Mouse (Mus musculus) heart, embryonic 15.5 days (tissue): ENCODE data around the gene Exosc6. TPM values are rescaled to one million over a fixed set of nuclear protein-coding genes. Genes with fewer than 3 reads are reported as not detected.
A peak's percentile ranks its signal among the peaks of the same experiment; 100 is the strongest.
"Not testable (repeated sequence)": the region's sequence is repeated elsewhere in the genome, so short reads cannot be mapped to it uniquely, and the experiment has no call there.

Experiments
- ATAC-seq: fragments of 200-750 bp; cut with Nextera tagmentation; replicated peaks from 2 replicates; pipeline ENCODE4 v1.8.0; 2017; ENCODE audit warnings: low read depth, moderate TSS enrichment; ENCODE audit not compliant: insufficient number of reproducible peaks, insufficient read depth, low FRiP score
- H3K27ac ChIP-seq: fragments of 300-500 bp; sonication (generic); 2 replicates; pipeline ENCODE4 v1.5.1; 2015; ENCODE audit warnings: mild to moderate bottlenecking, inconsistent platforms
- H3K27me3 ChIP-seq: fragments of 300-500 bp; sonication (generic); 2 replicates; pipeline ENCODE4 v1.6.1; 2015; ENCODE audit warnings: inconsistent platforms
- H3K36me3 ChIP-seq: fragments of 300-500 bp; sonication (generic); 2 replicates; pipeline ENCODE4 v1.6.1; 2015; ENCODE audit warnings: mild to moderate bottlenecking, inconsistent platforms
- H3K4me1 ChIP-seq: fragments of 300-500 bp; sonication (generic); replicated peaks from 2 replicates; pipeline ENCODE4 v1.6.1; 2015; ENCODE audit warnings: inconsistent platforms
- H3K4me2 ChIP-seq: fragments of 300-500 bp; sonication (generic); 2 replicates; pipeline ENCODE4 v1.6.1; 2015; ENCODE audit warnings: inconsistent platforms, mild to moderate bottlenecking, moderate library complexity
- H3K4me3 ChIP-seq: fragments of 300-500 bp; sonication (generic); 2 replicates; pipeline ENCODE4 v1.5.1; 2015; ENCODE audit warnings: mild to moderate bottlenecking, inconsistent platforms
- H3K9ac ChIP-seq: fragments of 300-500 bp; sonication (generic); 2 replicates; pipeline ENCODE4 v1.6.1; 2015; ENCODE audit warnings: mild to moderate bottlenecking, inconsistent platforms
- H3K9me3 ChIP-seq: fragments of 300-500 bp; sonication (generic); replicated peaks from 2 replicates; pipeline ENCODE4 v1.6.1; 2016; ENCODE audit warnings: inconsistent platforms
- WGBS: fragments of 180-500 bp; shearing (Covaris S2); methylation state at CpG from one replicate; pipeline ENCODE4 v1.1.7; 2015; ENCODE audit warnings: mixed read lengths; 5-methylcytosine and 5-hydroxymethylcytosine counted together
- polyA plus RNA-seq: library from polyadenylated mRNA; unstranded; fragments of >200 nt; fragmentation: Nextera tagmentation; extraction: Ambion mirVana; gene quantifications from 2 replicates; pipeline ENCODE4 v1.2.1, GENCODE M21; 2015

Exosc6 gene
- 4.1 and 11.9 TPM in 2 replicates for polyA plus RNA-seq

GRCm38 (mm10) chr8:111056158-111056663 is at the start of gene Exosc6:
TSS of gene Exosc6 (plus strand) at chr8:111056339.
- peak; percentile 88 for ATAC-seq
- Histone ChIP-seq H3K9me3 (no peaks in the 10 kb centered on the region), H3K4me2 (peak within 1 kb of the TSS; percentile 90), H3K9ac (peak within 1 kb of the TSS; percentile 74), H3K4me1 (peaks cover 24% of the 10 kb centered on the region), H3K27ac (peak within 1 kb of the TSS; percentile 87), H3K36me3 (peaks cover 41% of the 10 kb centered on the region), H3K27me3 (no peaks in the 10 kb centered on the region), H3K4me3 (peak within 1 kb of the TSS; percentile 92)
- under 1% methylated on average over 68 of the region's 68 CpGs for WGBS

DNA sequence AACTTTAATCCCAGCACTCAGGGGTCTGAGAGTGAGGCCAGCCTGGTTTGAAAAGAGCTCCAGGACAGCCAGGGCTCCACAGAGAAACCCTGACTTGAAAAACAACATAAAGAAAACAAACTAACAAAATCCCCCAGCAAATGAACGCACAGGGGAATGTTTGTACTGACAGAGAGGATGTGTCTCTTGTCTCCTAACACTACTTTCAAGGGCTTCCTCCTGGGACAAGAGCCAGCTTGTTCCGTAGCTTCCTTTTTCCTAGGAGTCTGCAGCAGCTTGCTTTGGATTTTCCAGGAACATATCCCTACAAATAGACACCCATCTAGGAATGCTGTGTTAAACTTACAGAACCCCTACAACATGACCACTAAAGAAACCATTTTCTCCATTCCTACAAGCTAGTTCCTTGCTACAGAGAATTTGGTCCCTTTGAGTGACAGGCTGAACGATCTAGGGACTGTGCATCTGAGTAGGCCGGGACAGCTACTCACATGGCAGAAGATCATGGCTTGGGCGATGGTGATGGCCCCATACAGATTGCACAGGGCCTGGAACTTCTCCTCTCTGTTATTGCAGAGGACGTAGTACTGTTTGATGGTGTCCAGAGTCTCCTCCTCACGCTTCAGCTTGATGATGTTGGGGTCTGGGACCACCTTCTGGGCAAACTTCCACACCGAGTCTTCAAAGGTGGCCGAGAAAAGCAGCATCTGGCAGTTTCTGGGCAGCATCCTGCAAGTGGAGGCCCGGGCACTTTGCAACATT is 45.7 kb upstream of the Exosc6 start:
- not testable (repeated sequence) for H3K27ac ChIP-seq, H3K27me3 ChIP-seq, H3K4me2 ChIP-seq, H3K9me3 ChIP-seq, H3K9ac ChIP-seq, ATAC-seq, H3K4me1 ChIP-seq, H3K4me3 ChIP-seq
- H3K36me3 ChIP-seq: peaks cover 31% of the 10 kb centered on the region
- 84% methylated on average over 7 of the region's 10 CpGs for WGBS

DNA sequence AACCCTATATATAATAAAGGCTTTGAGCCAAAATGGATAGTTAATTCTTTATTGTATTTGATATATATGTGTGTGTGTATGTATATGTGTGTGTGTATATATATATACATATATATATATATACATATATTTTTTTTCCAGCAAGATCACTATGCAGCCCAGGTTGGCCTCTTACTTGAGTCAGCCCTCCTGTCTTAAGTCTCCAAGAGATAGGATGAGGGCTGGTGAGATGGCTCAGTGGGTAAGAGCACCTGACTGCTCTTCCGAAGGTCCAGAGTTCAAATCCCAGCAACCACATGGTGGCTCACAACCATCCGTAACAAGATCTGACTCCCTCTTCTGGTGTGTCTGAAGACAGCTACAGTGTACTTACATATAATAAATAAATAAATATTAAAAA is 29.5 kb upstream of the Exosc6 start:
- not testable (repeated sequence) for H3K9me3 ChIP-seq, H3K36me3 ChIP-seq, H3K4me3 ChIP-seq, H3K27me3 ChIP-seq, H3K9ac ChIP-seq, ATAC-seq, H3K4me1 ChIP-seq, H3K27ac ChIP-seq, H3K4me2 ChIP-seq
- WGBS: 71% methylated on average over 2 of the region's 2 CpGs

GRCm38 (mm10) chr8:111027391-111027937 is 28.7 kb upstream of the Exosc6 start:
- peak overlapping the region; percentile 77 for H3K4me2 ChIP-seq
- H3K9me3 ChIP-seq: no peaks in the 10 kb centered on the region
- WGBS: under 1% methylated on average over 31 of the region's 31 CpGs
- H3K27me3 ChIP-seq: 0 out of 2 replicates have a peak, but pooled peaks cover 8% of the 10 kb centered on the region
- peak overlapping the region; percentile 77 for H3K9ac ChIP-seq
- peak; percentile 91 for ATAC-seq
- H3K27ac ChIP-seq: peak overlapping the region; percentile 70
- H3K36me3 ChIP-seq: no peaks in the 10 kb centered on the region
- H3K4me3 ChIP-seq: peak overlapping the region; percentile 69
- 0 out of 2 replicates have a peak, but pooled peaks cover 2% of the 10 kb centered on the region for H3K4me1 ChIP-seq

- Histone ChIP-seq H3K4me2 (no peak overlapping the region), H3K36me3 (no peaks in the 10 kb centered on the region), H3K9ac (no peak overlapping the region), H3K4me1 (peaks cover 6% of the 10 kb centered on the region), H3K27ac (no peak overlapping the region), H3K4me3 (no peak overlapping the region), H3K27me3 (0 out of 2 replicates have a peak, but pooled peaks cover 13% of the 10 kb centered on the region), H3K9me3 (no peaks in the 10 kb centered on the region)
- 43% methylated on average over 4 of the region's 4 CpGs for WGBS
- ATAC-seq: no peak
Measured at GRCm38 (mm10) chr8:111029589-111029988, 26.6 kb upstream of the Exosc6 start.

DNA sequence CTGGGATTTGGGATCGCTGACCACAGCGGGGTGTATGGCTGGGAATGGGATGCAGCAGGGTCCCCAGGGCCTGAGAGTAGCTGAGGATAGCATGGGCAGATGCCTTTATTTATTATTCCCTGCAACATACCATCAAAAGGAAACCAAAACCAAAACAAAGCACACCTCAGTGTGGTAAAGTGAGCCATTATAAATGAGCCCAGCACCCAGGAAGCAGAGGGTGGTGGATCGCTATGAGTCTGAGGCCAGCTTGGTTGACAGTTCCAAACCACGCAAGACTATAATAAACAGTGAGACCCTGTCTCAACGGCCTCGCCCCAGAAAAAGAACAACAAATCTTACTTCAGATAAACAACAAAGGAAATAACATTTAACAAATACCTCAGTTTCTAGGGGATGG is 26.1 kb upstream of the Exosc6 start:
- H3K4me2 ChIP-seq: no peak overlapping the region
- no peak for ATAC-seq
- H3K27me3 ChIP-seq: 0 out of 2 replicates have a peak, but pooled peaks cover 13% of the 10 kb centered on the region
- H3K36me3 ChIP-seq: no peaks in the 10 kb centered on the region
- no peak overlapping the region for H3K27ac ChIP-seq
- 75% methylated on average over 6 of the region's 6 CpGs for WGBS
- H3K9me3 ChIP-seq: no peaks in the 10 kb centered on the region
- no peak overlapping the region for H3K9ac ChIP-seq
- H3K4me3 ChIP-seq: no peak overlapping the region
- H3K4me1 ChIP-seq: peaks cover 11% of the 10 kb centered on the region

DNA sequence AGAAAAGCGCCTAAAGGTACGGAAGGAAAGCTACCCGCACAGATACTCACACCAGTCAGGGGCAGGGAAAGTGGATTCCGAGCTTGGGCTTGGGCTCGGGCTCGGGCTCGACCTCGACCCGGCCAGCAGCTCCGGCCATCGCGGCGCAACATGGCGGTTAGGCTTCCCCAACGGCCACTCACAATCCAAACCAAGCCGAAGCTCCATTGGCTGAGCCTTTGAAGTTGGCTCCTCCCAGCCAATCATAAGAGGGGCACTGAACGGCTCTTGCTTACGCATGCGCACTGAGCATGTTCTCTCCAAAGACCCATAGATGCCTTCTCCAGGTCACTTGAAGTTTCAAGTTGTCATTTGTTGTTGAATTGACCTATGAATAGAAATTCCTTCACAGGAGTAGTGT is 24.6 kb upstream of the Exosc6 start, which contains the start of gene Ddx19b:
TSS of gene Ddx19b (minus strand) at position 180 of the 400 bp plus-strand sequence.
- WGBS: 92% methylated on average over 19 of the region's 19 CpGs
- Histone ChIP-seq H3K4me2 (no peak within 1 kb of the TSS), H3K9ac (no peak within 1 kb of the TSS), H3K27ac (no peak within 1 kb of the TSS), H3K9me3 (no peaks in the 10 kb centered on the region), H3K4me1 (peaks cover 16% of the 10 kb centered on the region), H3K36me3 (peaks cover 1% of the 10 kb centered on the region; the same call in 1 of the 2 replicates), H3K4me3 (no peak within 1 kb of the TSS), H3K27me3 (0 out of 2 replicates have a peak, but pooled peaks cover 13% of the 10 kb centered on the region)
- no peak for ATAC-seq

DNA sequence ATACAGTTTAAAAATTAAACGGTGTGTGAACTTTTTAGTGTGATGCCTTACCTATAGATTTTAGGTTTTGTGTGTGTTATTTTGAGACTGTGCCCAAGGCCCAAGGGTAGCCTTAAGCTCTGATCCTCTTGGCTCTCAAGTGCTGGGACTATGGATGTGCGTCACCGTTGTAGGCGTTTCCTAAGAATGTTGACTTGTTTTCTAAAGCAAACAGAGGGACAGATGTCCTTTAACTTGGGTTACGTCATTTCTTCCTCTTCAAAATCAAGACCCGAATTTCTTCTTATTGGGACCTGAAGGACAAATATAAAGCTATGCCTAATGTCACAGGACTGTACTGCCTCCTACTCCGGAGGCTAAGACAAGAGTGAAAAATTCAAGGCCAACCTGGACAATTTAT is 23.2 kb upstream of the Exosc6 start, which contains the start of gene Aars:
TSS of gene Aars (plus strand) at position 229 of the 400 bp plus-strand sequence.
- H3K36me3 ChIP-seq: peaks cover 12% of the 10 kb centered on the region
- no peak for ATAC-seq
- H3K27ac ChIP-seq: peak within 1 kb of the TSS; percentile 59
- H3K4me2 ChIP-seq: peak within 1 kb of the TSS; percentile 65
- H3K4me3 ChIP-seq: peak within 1 kb of the TSS; percentile 69
- 0 out of 2 replicates have a peak, but pooled peaks cover 13% of the 10 kb centered on the region for H3K27me3 ChIP-seq
- no peaks in the 10 kb centered on the region for H3K9me3 ChIP-seq
- peaks cover 16% of the 10 kb centered on the region for H3K4me1 ChIP-seq
- peak within 1 kb of the TSS; percentile 61 for H3K9ac ChIP-seq
- 97% methylated on average over 7 of the region's 7 CpGs for WGBS

DNA sequence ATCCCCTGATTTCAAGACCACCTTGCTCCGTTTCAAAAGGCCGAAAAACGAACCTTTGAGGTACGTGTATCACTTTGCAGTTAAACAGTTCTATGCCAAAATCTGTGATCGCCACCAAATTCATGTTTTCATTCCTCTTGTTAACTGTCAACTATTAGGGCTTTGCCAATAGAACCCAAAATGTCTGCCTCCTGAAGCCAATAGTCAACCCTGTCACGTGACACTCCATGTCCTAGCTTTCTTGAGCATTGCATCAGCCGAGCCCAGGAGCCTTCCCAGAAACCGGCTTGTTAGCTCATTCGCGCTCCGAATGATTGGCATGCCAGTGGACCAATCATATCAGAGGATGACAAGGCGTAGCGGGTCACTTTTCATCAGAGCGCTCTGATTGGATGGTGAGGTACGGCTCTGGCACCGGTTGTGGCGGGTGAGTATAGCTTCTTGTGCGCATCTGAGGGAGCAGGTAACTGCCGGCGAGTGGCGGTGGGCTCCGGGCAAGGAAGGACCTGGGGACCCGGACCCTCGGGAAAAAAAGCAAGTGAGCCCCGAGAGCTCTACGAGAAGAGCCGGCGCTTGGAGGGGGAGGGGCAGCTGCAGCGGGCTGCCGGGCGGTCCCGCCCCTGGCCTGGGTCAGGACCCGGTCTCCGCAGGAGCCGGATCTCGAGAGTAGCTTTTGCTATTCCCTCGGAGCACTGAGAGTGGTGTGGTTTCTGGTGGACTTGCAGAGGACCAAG is 22.5 kb upstream of the Exosc6 start:
- Histone ChIP-seq H3K27ac (peak overlapping the region; percentile 59), H3K4me1 (peaks cover 14% of the 10 kb centered on the region), H3K9ac (peak overlapping the region; percentile 61), H3K36me3 (peaks cover 18% of the 10 kb centered on the region), H3K4me3 (peak overlapping the region; percentile 69), H3K27me3 (0 out of 2 replicates have a peak, but pooled peaks cover 13% of the 10 kb centered on the region), H3K4me2 (peak overlapping the region; percentile 65), H3K9me3 (no peaks in the 10 kb centered on the region)
- WGBS: 5% methylated on average over 36 of the region's 37 CpGs
- peak; percentile 99 for ATAC-seq

DNA sequence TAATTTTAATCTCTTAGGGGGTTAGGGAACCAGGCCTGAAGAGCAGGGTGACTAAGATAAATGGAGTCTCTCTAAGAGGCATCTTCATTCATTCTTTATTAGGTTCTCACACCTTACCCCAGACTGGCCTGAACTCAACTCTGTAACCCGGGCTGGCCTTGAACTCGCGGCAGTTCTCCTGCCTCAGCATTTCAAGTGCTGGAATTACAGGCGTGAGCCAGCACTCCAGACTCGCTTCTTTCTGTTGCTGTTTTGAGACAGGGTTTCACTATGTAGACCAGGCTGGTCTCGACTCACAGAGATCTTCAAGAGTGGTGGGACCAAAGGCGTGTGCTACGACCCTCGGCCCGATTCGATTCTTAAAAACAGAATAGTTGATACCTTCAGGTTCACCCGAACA is 21.9 kb upstream of the Exosc6 start:
- H3K9me3 ChIP-seq: no peaks in the 10 kb centered on the region
- ATAC-seq: no peak

GRCm38 (mm10) chr8:111036591-111036990 is 19.5 kb upstream of the Exosc6 start:
- H3K9ac ChIP-seq: no peak overlapping the region
- 91% methylated on average over 15 of the region's 15 CpGs for WGBS
- no peak overlapping the region for H3K4me2 ChIP-seq
- peaks cover 14% of the 10 kb centered on the region for H3K4me1 ChIP-seq
- 0 out of 2 replicates have a peak, but pooled peaks cover 8% of the 10 kb centered on the region for H3K27me3 ChIP-seq
- H3K9me3 ChIP-seq: no peaks in the 10 kb centered on the region
- H3K4me3 ChIP-seq: no peak overlapping the region
- H3K27ac ChIP-seq: no peak overlapping the region
- ATAC-seq: no peak
- H3K36me3 ChIP-seq: peaks cover 43% of the 10 kb centered on the region

More for the DNA sequence above, 21.9 kb upstream of the Exosc6 start:
- peak overlapping the region; percentile 65 for H3K4me2 ChIP-seq
- H3K4me3 ChIP-seq: peak overlapping the region; percentile 69
- H3K4me1 ChIP-seq: peaks cover 14% of the 10 kb centered on the region
- H3K27me3 ChIP-seq: 0 out of 2 replicates have a peak, but pooled peaks cover 13% of the 10 kb centered on the region
- 19% methylated on average over 12 of the region's 12 CpGs for WGBS
- H3K9ac ChIP-seq: peak overlapping the region; percentile 61
- H3K36me3 ChIP-seq: peaks cover 23% of the 10 kb centered on the region
- H3K27ac ChIP-seq: peak overlapping the region; percentile 59
